17 mouse cellular contexts compared by ENCODE assay signal in genomic region chr15:93853221-93853620, GRCm38 (mm10).
DNase-seq lines count a peak whose midpoint lies in the region; ATAC-seq and TF ChIP-seq lines count a peak whose summit lies in the region.
"Had no signal": no experiment of that assay in that cellular context is flagged by ENCODE, and none has a peak within 500 bp of the region (broad histone marks: within the 10 kb centered on the region; RNA-seq: fewer than 3 reads in every experiment).

No protein-coding gene starts in this region.

- peak; percentile 39 for DNase-seq in embryonic facial prominence, embryonic 14.5 days (ENCODE audit: low spot score)
- no peak for DNase-seq in embryonic facial prominence, embryonic 10.5 days (ENCODE audit: low spot score)
- DNase-seq in left cerebral cortex, adult 11 months (ENCODE audit: low spot score) = peak; percentile 50
- DNase-seq in left cerebral cortex, postnatal 4 days = no peak
- no peak for DNase-seq in hindbrain, embryonic 14.5 days (ENCODE audit: low spot score)
- DNase-seq: adrenal gland, postnatal 36 days; cerebellum, adult 9-11 months; heart, adult 2 months; kidney, adult 11 months; thymus, postnatal 14 days had no signal

- H3K4me3 ChIP-seq in embryonic facial prominence, embryonic 14.5 days (ENCODE audit: low read depth, low read length) = no peak overlapping the region
- no peak overlapping the region for H3K4me3 ChIP-seq in embryonic facial prominence, embryonic 10.5 days
- no peak overlapping the region for H3K4me3 ChIP-seq in embryonic fibroblast, embryonic 13.5 days (ENCODE audit: insufficient read depth, low read length)
- no peak overlapping the region for H3K4me3 ChIP-seq in stomach, embryonic 14.5 days (ENCODE audit: low read depth, low read length)
- no peak overlapping the region for H3K4me3 ChIP-seq in hindbrain, embryonic 14.5 days (replicated peaks; ENCODE audit: low read length)
- H3K4me3 ChIP-seq: heart, adult 2 months; hindbrain, embryonic 12.5 days; layer of hippocampus, adult 2 months; limb, embryonic 12.5 days had no signal

- WGBS in embryonic facial prominence, embryonic 14.5 days = 58% methylated on average over 3 of the region's 3 CpGs
- 87% methylated on average over 3 of the region's 3 CpGs for WGBS in embryonic facial prominence, embryonic 10.5 days
- 36% methylated on average over 3 of the region's 3 CpGs for WGBS in stomach, embryonic 14.5 days
- 90% methylated on average over 3 of the region's 3 CpGs for WGBS in hindbrain, embryonic 14.5 days

- 0 out of 2 replicates have a peak, but pooled peaks cover 10% of the 10 kb centered on the region for H3K4me1 ChIP-seq in embryonic facial prominence, embryonic 14.5 days (ENCODE audit: control insufficient read depth, insufficient read depth, low read length)
- peaks cover 20% of the 10 kb centered on the region for H3K4me1 ChIP-seq in embryonic facial prominence, embryonic 10.5 days
- peaks cover 3% of the 10 kb centered on the region; the same call in 1 of the 2 replicates for H3K4me1 ChIP-seq in embryonic fibroblast, embryonic 13.5 days (ENCODE audit: control insufficient read depth, insufficient read depth, low read length)
- H3K4me1 ChIP-seq in stomach, embryonic 14.5 days (ENCODE audit: control insufficient read depth, insufficient read depth, low read length) = no peaks in the 10 kb centered on the region
- no peaks in the 10 kb centered on the region for H3K4me1 ChIP-seq in hindbrain, embryonic 14.5 days (replicated peaks; ENCODE audit: control insufficient read depth, insufficient read depth, low read length)
- H3K4me1 ChIP-seq: hindbrain, embryonic 12.5 days had no signal

- H3K9ac ChIP-seq in embryonic facial prominence, embryonic 14.5 days (ENCODE audit: low read depth, low read length) = no peak overlapping the region
- H3K9ac ChIP-seq in stomach, embryonic 14.5 days (replicated peaks; ENCODE audit: low read depth, low read length) = no peak overlapping the region
- H3K9ac ChIP-seq in hindbrain, embryonic 14.5 days = no peak overlapping the region
- H3K9ac ChIP-seq: hindbrain, embryonic 12.5 days; limb, embryonic 12.5 days had no signal

- TF ChIP-seq POLR2A in embryonic fibroblast, embryonic 13.5 days (IDR thresholded peaks at IDR 0.05; ENCODE audit: low read depth, low read length) = no peak

- intact Hi-C loops in left cerebral cortex, postnatal 4 days (cut with DNase I) = no loop called here

- no peaks in the 10 kb centered on the region for H3K9me3 ChIP-seq in embryonic facial prominence, embryonic 14.5 days (ENCODE audit: control insufficient read depth, low read length)
- no peaks in the 10 kb centered on the region for H3K9me3 ChIP-seq in embryonic facial prominence, embryonic 10.5 days
- no peaks in the 10 kb centered on the region for H3K9me3 ChIP-seq in stomach, embryonic 14.5 days (ENCODE audit: control insufficient read depth, low read depth, low read length)
- 0 out of 2 replicates have a peak, but pooled peaks cover 3% of the 10 kb centered on the region for H3K9me3 ChIP-seq in hindbrain, embryonic 14.5 days (ENCODE audit: control insufficient read depth, low read length)
- H3K9me3 ChIP-seq: hindbrain, embryonic 12.5 days; limb, embryonic 12.5 days had no signal

- H3K36me3 ChIP-seq in embryonic facial prominence, embryonic 14.5 days (ENCODE audit: control insufficient read depth, insufficient read depth, low read length) = no peaks in the 10 kb centered on the region
- H3K36me3 ChIP-seq in embryonic facial prominence, embryonic 10.5 days (replicated peaks) = no peaks in the 10 kb centered on the region
- H3K36me3 ChIP-seq in stomach, embryonic 14.5 days (ENCODE audit: control insufficient read depth, insufficient read depth, low read length) = no peaks in the 10 kb centered on the region
- H3K36me3 ChIP-seq in hindbrain, embryonic 14.5 days (replicated peaks; ENCODE audit: control insufficient read depth, insufficient read depth) = no peaks in the 10 kb centered on the region
- H3K36me3 ChIP-seq: hindbrain, embryonic 12.5 days; limb, embryonic 12.5 days had no signal

- ATAC-seq in embryonic facial prominence, embryonic 14.5 days (ENCODE audit: low read depth) = no peak
- ATAC-seq in stomach, embryonic 14.5 days (ENCODE audit: insufficient number of reproducible peaks, insufficient read depth, low FRiP score, low read depth) = no peak
- no peak for ATAC-seq in hindbrain, embryonic 14.5 days (ENCODE audit: low FRiP score)
- ATAC-seq in monocyte, adult 5-6 weeks (replicated peaks; ENCODE audit: insufficient number of reproducible peaks, low FRiP score, low TSS enrichment, poor library complexity, severe bottlenecking) = no peak

- H3K27ac ChIP-seq in embryonic facial prominence, embryonic 14.5 days (replicated peaks; ENCODE audit: low read depth, low read length) = no peak overlapping the region
- H3K27ac ChIP-seq in embryonic facial prominence, embryonic 10.5 days (replicated peaks) = no peak overlapping the region
- H3K27ac ChIP-seq in embryonic fibroblast, embryonic 13.5 days (ENCODE audit: insufficient read depth, low read length) = peak overlapping the region; percentile 56
- H3K27ac ChIP-seq in stomach, embryonic 14.5 days (ENCODE audit: low read length) = peak overlapping the region; percentile 49; the same call in 1 of the 2 replicates
- no peak overlapping the region for H3K27ac ChIP-seq in hindbrain, embryonic 14.5 days
- H3K27ac ChIP-seq: heart, adult 2 months; hindbrain, embryonic 12.5 days; layer of hippocampus, adult 2 months; limb, embryonic 12.5 days had no signal

- H3K27me3 ChIP-seq in embryonic facial prominence, embryonic 14.5 days (replicated peaks; ENCODE audit: control insufficient read depth, insufficient read depth, low read length) = no peaks in the 10 kb centered on the region
- no peaks in the 10 kb centered on the region for H3K27me3 ChIP-seq in embryonic facial prominence, embryonic 10.5 days (replicated peaks; ENCODE audit: low read depth, poor library complexity, severe bottlenecking)
- no peaks in the 10 kb centered on the region for H3K27me3 ChIP-seq in stomach, embryonic 14.5 days (ENCODE audit: control insufficient read depth, insufficient read depth, low read length)
- no peaks in the 10 kb centered on the region for H3K27me3 ChIP-seq in hindbrain, embryonic 14.5 days (ENCODE audit: control insufficient read depth, insufficient read depth, low read length)
- H3K27me3 ChIP-seq: hindbrain, embryonic 12.5 days; limb, embryonic 12.5 days had no signal

- TF ChIP-seq CTCF in embryonic fibroblast, embryonic 13.5 days (IDR thresholded peaks at IDR 0.05; ENCODE audit: borderline replicate concordance, insufficient read depth, low read length) = no peak

- H3K4me2 ChIP-seq in embryonic facial prominence, embryonic 14.5 days (ENCODE audit: low read depth, low read length) = no peak overlapping the region
- no peak overlapping the region for H3K4me2 ChIP-seq in stomach, embryonic 14.5 days (replicated peaks; ENCODE audit: low read depth, low read length)
- no peak overlapping the region for H3K4me2 ChIP-seq in hindbrain, embryonic 14.5 days (replicated peaks)
- H3K4me2 ChIP-seq: hindbrain, embryonic 12.5 days; limb, embryonic 12.5 days; midbrain, embryonic 11.5 days had no signal

Comparison
In these comparisons a context has a peak if more than half of its experiments do, and no peak if none do; other contexts are left out.
1. DNase-seq: peak in embryonic facial prominence, embryonic 14.5 days (single experiment) and left cerebral cortex, adult 11 months (single experiment); none in embryonic facial prominence, embryonic 10.5 days (single experiment), left cerebral cortex, postnatal 4 days (single experiment) and hindbrain, embryonic 14.5 days (single experiment).
2. H3K27ac ChIP-seq: peak in embryonic fibroblast, embryonic 13.5 days (single experiment) and stomach, embryonic 14.5 days (single experiment); none in embryonic facial prominence, embryonic 14.5 days (single experiment), embryonic facial prominence, embryonic 10.5 days (single experiment) and hindbrain, embryonic 14.5 days (single experiment).